Mouse (Mus musculus) c-Kit-positive CD71-negative TER-119-negative erythroid progenitor cells, embryonic 14.5 days (primary cell): ENCODE measurements around the gene Renbp.

Experiments
- DNase-seq: peaks from one replicate; pipeline ENCODE4 v3.0.0-alpha.2; 2013; ENCODE audit warnings: low read depth

Gene Renbp

DNA sequence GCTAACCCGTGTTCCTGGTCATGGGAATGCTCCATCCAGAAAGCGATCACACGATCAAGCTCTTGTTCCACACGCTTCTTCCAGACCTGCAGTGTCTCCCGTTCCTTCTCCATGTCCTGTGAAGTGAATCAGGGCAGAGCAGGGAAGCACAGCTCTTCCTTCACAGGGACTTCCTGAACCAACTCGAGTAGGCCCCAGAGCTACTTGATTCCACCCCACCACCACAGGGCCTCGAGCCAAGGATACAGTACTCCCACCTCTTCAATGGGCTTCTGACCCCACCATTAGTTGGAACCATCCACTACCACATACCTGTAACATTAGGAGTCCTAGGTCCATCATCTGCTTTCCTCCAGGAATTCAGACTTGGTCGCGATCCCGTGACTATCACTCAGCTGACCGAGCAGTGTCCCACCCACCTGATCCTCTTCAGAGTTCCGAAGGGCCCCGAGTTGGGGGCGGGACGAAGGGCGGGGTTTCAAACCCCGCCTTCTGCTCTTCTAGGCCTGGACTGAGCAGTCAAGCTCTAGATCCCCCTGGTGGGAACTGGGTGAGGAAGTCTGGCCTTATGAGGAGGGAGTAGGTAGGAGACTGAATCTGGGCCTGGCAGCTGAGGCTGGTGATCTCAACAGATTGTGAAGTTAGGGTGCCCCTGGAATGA, at the start of gene Renbp:
Gene Renbp (minus strand): TSS at position 449 of the 661 bp plus-strand sequence.
- peak; percentile 66 for DNase-seq

DNA sequence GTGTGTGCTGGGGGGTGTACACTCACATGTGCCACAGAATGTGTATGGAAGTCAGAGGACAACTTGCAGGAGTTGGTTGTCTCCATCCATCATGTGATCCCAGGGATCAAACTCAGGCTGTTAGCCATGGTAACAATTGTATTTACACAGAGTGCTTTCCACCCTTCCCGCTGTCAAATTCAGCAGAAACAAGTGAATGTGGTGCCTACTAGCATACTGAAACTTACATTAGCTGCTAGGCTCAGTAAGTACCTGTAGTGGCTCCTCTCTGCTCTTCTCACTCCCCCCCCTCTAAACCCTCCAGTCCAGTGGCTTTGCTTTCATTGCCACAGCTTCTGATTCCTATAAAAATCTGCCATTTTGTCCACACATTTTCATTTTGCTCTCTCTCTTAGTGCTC, 47.1 kb upstream of the Renbp start:
- no peak for DNase-seq

DNA sequence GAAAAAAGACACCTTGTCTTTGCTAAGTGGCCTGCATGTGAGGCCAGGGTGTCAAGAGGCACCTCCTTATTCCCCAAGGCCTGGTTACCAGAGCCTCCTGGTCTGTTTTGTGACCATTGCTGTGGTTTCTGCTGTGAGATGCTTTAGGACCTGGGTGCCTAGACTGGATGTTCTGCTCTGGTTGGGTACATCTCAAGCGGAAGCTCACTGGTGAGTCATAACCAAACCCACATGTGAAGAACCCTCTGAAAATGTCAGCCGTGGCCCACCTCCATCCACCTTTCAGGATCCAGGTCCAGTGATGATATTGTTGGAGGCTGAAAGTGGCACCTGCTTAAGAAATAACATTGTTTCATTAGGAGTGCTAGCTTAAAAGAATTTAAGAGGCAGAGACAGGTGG, 45.6 kb upstream of the Renbp start:
- no peak for DNase-seq

DNA sequence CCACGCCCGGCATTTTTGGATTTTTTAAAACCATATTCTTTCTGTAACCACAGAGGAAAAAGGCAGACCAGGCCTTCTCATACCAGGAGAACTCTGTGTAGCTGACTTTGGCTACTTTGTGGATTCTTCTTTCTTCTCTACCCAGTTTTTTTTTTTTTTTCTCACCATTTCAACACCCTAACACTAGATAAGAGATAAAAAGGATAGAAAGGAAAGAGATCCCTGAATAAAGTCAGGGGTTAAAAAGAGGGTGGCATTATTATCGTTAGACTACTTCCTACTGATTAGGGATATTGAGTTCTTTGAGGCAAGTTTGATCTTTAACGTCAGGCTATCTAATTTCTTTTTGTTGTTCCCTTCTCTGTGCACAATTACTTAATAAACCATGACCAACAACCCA, 42.1 kb upstream of the Renbp start:
- no peak for DNase-seq

DNA sequence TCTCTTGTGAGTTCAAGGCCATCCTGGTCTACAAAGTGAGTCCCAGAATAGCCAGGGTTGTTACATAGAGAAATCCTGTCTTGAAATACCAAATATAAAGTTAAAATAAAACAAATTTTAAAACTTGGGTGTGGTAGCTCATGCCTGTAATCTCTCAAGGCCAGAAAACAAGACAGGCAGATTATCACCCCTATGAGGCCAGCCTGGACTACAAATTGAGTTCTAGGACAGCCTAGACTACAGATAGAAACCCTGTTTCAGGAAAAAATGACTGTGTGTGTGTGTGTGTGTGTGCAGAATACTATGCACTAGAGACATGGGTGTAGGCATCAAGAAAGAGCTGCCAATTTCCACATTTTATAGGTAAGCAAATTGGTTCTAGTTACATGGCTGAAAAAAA, 40.1 kb upstream of the Renbp start:
- DNase-seq = no peak

DNA sequence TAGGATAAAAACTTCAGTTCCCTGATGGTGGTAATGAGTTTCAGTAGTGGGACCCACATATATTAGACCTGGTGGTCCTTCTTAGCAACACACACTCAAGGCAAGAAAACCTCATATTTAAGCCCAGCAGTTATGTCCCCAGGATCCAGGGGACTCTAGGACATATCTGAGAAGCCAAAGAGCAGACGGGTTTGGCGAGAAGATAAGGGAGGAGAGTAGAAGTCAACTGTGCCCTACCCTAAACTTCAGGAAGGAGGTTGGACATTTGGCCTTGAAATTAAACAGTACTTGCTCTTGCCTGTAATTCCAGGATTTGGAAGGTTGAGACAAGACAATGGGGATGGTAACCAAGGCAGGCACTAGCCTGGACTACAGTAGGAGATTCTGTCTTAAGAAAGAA, 39.1 kb upstream of the Renbp start:
- DNase-seq = no peak

DNA sequence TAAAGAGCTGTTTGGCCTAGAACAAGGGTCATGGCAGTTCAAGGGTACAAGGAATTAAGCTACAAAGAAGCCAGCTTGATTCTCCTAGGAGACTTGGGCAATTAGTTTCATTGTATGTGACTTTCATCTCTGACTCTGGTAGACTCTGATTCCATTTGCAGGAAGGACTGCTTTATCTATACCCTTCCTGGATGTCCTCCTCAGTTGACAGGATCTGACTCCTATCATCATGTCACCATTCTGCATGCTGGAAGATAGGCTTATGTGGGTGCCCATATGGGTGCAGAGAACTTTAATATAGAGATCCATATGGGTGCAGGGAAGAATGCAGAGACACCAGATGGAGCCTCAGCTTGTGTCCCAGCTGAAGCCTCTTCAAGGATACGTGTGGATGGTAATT, 38.5 kb upstream of the Renbp start:
- DNase-seq = no peak

DNA sequence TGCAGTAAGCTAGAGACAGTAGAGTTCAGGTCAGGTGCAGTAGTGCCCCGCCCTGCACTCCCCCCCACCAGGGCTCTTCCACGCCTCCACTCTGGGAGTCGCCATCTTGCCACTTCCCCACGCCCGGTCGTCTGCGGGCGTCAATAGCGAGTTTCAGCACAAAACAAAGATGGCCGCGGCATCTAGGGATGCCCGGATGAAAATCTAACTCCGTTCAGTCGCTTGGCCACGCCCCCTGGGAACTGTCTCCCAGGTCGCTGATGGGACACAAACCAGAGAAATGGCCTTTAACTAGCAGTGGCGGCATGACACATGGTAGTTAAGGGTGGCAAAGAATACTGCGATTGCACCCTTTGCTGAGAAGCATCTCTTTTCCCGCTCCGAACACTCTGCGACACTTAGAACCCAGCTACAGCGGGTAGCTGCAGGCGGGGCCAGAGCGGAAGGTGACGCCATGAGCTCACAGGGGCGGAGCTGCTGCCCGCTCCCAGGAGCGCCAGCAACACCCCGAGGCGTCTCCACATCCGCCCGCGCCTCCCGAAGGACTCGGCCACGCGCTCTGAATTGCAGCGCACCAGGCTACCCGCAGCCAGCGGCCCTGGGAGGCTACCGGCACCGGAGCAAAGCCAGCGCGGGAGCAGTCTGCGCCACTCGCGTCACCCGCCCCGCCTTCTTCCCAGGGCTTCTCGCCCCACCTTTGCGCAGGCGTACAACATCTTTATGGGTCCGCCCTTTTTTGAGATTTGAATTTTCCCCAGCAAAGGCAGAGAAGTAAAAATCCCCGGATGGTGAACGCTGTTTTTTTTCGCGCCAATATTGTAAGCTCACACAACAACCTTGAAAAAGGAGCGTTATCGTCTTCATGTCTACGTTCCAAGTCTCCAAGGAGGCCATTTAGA, 36.8 kb upstream of the Renbp start:
- DNase-seq = peak; percentile 75

DNA sequence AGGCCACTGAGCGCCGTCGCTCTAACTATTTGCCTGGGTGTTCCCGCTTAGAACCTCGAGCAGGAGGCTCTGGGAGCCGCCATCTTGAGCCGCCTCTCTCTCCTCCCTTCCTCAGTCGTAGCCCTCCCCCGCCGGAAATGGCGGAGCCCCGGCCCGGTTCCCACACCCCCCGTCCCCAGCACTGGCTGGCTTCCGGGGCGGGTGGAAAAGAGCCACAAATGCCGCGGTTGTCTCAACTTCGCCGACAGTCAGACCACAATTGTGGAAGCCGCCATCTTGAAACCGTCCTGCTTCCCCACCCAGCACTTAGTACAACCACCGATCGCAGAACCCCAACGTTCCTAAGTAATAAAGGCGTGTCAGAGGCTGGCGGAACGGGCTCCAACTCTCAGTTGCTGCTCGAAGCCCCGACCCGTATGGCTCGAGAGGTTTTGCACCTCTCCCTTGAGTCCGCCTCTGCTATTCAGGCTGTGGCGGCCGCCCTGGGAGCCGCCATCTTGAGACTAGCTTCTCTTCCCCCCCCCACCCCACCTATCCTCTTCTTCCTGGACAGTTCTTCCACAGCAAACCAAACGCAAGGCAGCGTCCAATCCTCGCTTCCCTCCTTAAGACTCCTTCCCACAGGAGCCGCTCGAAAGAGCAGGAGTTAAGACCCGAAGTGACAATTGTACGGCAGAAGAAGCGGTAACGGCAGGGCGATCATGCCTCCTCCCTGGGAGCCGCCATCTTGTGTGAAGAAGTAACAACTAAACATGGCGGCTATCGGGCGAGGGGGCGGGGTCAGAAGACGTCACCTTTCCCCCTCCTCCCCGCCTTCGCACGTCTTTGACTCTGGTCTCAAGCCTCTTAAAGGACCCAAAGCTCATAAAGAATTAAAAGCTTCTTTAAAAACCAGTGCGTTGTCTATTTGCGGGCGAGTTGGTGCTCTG, 35.9 kb upstream of the Renbp start, which contains the start of gene Hcfc1:
Gene Hcfc1 (minus strand): TSS at position 110 of the 929 bp plus-strand sequence.
- peak; percentile 65 for DNase-seq

DNA sequence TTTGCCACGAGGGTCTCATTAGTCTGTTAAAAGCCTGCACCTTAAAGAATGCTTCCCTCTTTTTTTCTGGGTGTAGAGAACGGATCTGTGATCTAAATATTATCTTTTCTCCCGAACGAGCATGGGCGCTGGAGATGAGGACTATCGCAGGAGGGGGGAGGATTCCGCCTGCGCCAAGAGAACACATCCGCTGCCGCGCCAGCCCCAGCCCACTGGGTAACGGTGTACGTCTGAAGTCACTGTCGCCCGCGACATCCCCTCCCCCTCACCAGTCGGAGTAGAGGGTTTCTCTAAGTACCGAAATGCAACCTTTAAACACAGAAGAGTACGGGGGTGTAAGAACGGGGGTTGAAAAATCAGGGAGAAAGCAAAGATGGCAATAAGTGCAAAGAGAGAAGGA, 34.7 kb upstream of the Renbp start:
- DNase-seq = no peak

DNA sequence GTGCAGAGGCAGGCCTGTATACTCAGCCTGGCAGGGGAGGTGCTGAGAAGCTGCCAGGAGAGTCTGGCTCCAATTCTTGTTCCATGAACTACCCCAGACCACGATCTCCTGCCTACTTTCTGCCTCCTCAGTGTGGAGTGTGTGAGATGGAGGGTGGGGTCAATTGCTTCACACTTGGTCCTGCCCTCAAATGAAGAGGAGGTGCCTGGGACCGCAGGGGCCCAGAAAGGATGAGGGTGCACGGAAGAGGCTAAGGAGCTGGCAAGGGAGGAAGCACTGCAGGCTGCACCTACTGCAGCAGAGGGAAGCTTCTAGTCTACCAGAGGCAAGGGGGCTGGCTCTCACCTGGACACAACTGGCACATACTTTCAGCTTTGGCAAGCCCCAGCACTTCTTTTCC, 33.7 kb upstream of the Renbp start:
- no peak for DNase-seq

DNA sequence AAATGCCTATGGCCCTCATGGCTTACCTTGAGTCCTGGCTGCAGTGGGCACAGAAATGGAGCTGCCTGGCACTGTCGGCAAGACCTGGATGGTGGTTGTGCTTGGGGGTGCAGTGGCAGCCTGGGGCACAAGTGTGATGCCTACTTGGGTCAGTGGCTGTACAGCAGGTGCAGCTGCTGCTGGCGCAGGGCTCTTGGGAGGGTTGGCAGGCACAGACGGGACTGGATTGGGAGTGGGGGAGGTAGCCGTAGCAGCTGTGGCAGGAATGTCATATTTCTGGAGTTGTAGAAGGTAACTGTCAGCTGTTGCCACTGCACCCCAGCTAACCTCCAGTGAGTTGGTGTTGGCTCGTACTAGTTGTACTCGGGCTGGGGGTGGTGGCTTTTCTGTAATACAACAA, 24.3 kb upstream of the Renbp start:
- no peak for DNase-seq

DNA sequence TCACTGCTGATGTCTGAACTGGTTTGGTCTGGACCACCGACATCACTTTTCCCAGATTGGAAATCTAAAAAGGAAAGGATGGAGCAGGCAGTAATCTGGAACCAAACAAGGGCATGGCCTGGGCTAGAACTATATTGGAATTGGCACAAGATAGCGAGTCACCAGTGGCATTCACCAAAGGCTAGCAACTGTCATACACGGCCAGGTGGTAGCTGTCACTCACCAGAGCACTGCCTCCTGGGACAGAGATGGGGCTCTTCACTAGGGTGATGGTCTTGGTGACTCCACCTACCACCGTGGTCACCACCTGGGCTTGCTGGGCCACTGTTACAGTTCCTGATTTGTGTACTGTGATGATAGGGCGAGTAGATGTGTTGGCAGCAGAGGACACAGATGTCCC, 22.0 kb upstream of the Renbp start:
- DNase-seq = no peak

DNA sequence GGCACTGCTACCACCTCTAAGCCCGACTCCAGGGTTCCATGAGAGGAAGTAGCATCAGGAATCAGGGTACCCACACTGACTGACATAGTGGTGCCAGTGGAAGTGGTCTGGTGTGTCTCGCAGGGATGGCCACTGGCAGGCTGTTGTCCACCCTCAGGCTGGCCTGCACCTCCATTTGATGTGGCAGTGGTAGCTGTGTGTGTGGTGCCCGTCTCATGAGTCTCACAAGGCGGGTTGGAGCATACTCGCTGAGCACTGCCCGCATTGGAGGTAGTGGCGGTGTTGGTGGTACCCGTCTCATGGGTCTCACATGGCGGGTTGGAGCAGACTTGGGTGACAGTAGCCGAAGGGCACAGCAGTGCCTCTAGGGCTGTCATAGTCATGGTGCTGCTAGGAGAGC, 18.7 kb upstream of the Renbp start:
- no peak for DNase-seq

DNA sequence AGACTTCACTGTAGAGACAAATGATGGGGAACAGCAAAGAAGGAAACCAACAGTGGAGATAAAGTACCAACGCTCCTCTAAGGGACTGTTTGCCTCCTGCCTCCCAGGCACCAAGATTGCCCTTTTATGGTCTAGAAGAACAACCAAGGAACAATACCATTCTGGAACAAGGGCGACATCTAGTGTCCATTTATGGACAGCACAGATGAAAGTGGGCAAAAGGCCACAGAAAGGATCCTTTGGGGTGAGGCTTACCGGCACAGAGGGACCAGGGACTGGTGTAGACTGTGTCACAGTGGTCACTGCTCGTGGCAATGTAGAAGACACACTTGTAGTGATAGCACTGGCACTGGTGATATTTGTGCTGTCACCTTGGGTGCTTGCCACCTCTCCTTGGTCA, 18.0 kb upstream of the Renbp start:
- DNase-seq = peak; percentile 53

DNA sequence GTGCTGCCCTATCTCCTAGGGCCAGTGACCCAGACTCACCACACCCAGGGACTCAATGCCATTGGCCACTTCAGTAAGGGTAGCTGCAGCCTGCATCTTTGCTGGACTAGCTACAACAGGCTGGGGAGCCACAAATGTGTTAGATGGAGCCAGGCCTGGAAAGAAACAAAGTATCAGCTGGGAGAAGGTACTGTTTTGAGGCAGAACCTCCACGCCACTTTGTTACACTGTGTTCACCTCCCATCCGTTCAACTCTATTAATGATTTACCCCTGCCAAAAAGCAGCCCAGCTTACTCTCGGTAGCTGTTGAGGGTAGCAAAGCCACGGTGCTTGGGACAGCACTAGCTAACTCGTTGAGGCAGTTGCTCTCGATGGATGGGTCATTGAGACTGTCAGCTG, 16.2 kb upstream of the Renbp start:
- DNase-seq = no peak

DNA sequence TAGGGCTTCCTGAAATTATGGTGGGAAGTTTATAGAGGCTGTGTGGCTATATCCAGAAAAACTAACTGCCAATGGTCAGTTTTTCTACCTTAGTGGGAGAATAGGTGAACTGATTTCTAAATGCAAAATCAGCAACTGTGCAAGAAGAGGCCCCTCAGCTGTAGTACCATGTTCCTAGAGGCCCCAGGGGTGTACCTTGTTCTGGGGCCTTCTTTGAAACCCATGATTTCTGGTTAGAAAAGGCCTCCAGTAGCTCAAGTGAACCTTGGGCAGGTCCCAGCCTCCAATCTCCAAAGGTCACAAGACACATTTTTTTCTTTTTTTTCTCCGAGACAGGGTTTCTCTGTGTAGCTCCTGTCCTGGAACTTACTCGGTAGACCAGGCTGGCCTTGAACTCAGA, 11.6 kb upstream of the Renbp start:
- no peak for DNase-seq

DNA sequence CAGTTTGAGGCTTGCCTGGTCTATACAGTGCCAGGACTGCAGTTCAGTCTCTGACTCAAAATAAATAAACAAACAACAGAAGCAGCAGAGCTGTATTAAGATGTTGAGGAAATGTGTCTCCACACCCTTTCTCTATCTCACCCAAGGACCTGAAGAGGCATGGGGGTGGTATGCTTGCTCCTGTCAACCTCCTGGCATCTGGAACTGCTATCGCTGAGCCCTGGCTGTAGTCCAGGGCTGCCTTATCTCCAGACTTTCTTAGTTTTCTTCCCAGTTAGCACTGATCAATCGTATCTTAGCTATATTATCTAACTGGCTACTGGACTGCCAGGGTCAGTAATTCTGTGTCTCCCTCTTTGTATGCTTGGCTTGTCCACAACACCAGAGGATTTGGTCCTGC, 11.2 kb upstream of the Renbp start:
- DNase-seq = no peak

DNA sequence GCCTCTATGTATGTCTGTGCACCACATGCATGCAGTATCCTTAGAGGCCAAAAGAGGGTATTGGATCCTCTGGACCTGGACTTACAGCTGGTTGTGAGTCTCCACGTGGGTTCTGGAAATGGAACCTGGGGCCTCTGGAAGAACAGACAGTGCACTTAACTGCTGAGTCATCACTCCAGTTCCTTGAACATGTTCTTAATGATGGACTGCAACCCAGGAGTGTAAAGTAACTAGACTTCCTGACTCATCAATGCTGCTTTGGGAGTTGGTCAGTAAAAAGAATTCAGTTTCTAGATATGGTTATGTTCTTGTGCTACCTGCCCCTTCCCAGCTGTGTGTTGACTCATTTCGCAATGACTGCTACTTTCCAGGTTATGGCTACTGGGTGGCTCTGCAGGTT, 1.2 kb upstream of the Renbp start:
- DNase-seq = no peak

DNA sequence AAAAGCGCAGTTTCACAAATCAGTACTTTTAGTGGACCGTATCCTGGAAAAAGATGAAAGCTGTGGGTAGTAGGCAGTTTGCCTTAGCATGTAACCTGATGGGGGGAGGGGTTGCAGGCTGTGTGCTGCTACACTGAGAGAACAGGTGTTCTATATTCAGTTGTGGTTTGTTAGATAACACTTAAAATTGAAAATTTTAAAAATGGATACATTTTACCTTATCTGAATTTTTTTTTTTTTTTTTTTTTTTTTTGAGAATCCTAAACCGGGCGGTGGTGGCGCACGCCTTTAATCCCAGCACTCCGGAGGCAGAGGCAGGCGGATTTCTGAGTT, 8.1 kb downstream of the Renbp start:
- DNase-seq = no peak

DNA sequence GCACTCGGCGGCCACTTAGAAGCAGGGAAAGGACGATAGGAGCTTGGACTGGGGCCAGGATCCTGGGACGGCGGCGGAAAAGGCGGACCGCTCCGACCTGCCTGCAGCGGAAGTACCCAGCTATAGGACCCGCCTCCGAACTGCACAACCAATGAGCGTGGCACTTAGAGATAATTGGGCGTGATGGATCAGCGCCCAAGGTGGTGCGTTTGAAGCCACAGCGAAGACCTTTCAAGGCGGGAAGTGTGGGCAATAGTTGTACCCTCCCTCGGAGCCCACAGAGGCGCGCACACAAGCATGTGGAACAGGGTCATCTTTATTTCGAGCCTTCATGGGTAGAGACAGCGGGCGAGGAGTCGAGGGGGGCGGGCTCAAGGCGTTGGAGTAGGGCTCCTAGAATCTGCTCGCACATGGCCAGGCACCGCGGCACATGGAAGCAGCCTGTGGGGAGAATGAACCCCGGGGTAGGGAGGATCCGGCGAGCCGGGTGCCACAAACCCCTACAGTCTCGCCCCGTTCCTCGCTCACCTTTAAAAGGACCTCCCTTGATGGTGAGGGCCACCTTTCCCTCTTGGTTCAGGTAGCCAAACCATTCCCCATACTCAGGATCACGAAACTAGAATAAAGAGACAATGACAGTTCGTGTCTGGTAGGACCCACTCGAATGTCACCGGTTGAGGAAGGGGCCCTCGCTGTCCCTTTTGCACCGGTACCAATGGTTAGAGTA, 8.7 kb downstream of the Renbp start, which contains the start of the genes Arhgap4 and Naa10:
Gene Arhgap4 (minus strand): TSS at position 48 of the 727 bp plus-strand sequence.
Gene Naa10 (minus strand): TSS at position 122 of the 727 bp plus-strand sequence.
- peak; percentile 63 for DNase-seq
